Mouse (Mus musculus) WW6 (cell line): ENCODE measurements at regions not wholly inside any gene's neighbourhood (a gene's known extent, or its start where the extent isn't known, plus 50 kb on each side); places are given as distances from the start of the nearest gene placed in this dataset.

ENCODE experiments used
- DNase-seq: peaks from one replicate; pipeline ENCODE4 v3.0.0-alpha.2; 2013; ENCODE audit warnings: low read depth, low spot score

GRCm38 (mm10) chr6:84436716-84437115 is 157.0 kb downstream of the Cyp26b1 start:
- DNase-seq: no peak

GRCm38 (mm10) chr6:84434532-84434931 is 159.2 kb downstream of the Cyp26b1 start:
- DNase-seq: no peak

DNA sequence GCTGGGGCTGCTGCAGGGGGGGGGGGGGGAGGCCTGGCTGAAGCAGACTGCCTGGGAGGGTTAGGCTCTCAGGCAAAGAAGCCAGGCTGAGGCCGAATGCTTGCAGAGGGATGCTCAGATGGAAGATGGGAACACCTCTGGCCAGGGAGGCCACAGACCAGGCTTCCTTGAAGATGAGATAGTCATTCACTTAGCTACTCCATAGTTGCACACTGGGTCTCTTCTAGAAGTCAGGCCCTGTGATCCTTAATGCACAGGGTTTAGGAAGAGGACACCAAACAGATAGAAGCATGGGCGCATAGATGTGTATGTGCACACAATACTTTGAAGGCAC is 162.1 kb downstream of the Cyp26b1 start:
- DNase-seq: no peak

- DNase-seq: no peak
These were observed 162.6 kb downstream of the Cyp26b1 start for GRCm38 (mm10) chr6:84430925-84431621.

GRCm38 (mm10) chr6:84430146-84430545 is 163.6 kb downstream of the Cyp26b1 start:
- DNase-seq: no peak

DNA sequence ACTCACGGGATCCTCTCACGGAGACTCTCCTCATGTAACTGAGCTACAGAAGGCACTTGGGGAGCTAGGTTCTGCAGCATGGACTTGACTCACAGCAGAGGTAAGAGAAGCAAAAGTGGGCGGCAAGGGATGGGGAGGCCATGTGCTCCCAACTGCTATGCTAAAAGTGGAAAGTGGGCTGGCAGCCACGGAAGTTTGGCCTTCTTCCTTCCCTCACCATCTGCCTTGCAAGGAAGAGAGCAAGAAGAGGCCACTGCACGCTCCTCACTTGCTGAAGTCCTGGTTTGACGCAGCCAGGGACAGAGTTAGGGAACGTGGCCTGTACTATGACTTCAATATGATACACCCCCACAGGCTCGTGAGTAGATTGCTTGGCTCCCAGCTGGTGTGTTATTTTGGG is 164.5 kb downstream of the Cyp26b1 start:
- no peak for DNase-seq

DNA sequence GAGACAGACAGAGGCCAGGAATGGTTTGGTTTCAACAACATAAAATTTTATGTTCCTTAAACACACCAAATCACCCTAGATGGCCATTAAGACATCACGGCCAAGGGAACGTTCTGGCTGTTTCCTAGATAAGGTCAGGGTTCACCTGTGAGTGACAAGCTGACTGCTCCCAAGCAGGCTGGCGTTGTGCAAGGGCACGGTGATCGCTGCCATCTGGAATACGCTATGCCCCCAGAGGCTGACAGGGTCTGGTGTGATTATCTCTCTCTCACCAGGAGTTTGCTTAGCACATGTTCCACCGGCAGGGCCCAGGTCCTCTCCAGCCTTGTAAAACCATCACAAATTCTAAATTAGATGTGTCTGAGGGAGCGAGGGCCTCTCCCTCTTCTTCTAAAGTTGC is 167.0 kb downstream of the Cyp26b1 start:
- DNase-seq: no peak

DNA sequence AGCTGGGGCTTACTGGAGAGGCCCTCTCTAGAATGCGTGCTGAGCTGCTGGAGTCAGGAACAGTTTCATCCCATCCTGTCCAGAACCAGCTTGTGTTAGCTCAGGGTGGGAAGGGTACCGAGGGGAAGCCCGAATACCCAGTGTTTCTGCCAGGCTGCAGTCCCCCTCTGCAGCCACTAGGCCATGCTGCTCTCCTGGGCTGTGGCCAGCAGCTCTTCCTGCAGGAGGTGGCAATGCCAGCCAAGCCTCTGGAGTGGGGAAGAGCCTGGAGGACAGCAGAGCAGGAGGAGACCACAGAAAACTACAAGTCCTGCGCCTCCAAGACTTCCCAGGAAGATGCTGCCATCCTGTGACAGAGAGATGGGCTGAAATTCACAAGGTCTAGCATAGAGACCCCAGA is 167.9 kb downstream of the Cyp26b1 start:
- no peak for DNase-seq

GRCm38 (mm10) chr6:84422946-84423345 is 170.8 kb downstream of the Cyp26b1 start:
- DNase-seq: no peak

DNA sequence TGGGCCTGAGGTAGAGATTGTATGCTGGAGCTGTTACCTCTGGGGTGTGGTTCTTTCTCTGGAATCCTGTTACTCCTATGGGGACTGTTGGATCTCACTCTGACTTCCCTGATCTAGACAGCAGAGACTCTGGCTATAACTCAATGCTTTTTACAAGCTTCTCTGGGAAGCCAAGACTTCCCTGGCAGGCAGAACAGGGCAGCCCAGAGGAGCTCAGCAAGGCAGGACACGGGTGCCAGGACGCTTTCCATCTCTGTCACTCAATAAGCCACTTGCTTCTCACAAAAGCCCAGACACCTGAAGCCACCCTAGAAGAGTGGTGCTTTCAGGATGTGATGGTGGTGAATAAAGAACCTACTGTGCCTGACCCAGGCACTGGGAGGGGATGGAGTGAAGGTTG is 174.0 kb downstream of the Cyp26b1 start:
- no peak for DNase-seq

- DNase-seq: no peak
These were observed 174.4 kb downstream of the Cyp26b1 start for GRCm38 (mm10) chr6:84419281-84419680.

GRCm38 (mm10) chr6:84416992-84417636 is 176.6 kb downstream of the Cyp26b1 start:
- no peak for DNase-seq

- no peak for DNase-seq
These were observed 179.3 kb downstream of the Cyp26b1 start for GRCm38 (mm10) chr6:84414400-84414799.

DNA sequence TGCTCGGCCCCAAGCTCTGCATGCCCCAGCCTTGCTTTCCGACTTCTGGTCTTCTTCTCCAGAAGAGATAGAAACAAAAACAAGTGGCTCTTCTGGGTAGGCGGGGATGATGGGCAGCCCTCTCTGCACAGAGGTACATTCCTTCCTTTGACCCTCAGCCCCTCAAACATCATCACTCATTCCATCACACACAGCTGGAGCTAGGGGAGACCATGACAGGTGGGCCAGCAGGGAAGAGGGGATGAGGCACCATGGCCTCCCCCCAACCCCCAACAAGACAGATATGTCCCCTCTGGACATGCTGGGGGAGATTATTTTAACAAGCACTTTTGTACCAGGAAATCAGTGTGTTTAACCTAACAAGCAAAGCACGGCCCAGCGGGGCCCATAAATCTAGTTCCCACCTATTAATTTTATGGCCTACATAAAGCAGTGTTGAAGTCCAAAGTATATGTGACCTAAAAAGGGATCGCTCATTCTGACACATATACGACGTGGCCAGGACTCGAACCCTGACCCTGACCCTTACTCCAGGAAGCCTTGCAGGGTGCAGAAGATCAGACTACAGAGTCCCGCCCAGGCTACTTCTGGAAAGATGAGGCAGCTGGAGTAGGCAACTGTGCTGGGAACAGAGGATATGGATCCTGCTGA is 183.7 kb downstream of the Cyp26b1 start:
- no peak for DNase-seq

- no peak for DNase-seq
These were observed 185.2 kb downstream of the Cyp26b1 start for GRCm38 (mm10) chr6:84408513-84408912.

DNA sequence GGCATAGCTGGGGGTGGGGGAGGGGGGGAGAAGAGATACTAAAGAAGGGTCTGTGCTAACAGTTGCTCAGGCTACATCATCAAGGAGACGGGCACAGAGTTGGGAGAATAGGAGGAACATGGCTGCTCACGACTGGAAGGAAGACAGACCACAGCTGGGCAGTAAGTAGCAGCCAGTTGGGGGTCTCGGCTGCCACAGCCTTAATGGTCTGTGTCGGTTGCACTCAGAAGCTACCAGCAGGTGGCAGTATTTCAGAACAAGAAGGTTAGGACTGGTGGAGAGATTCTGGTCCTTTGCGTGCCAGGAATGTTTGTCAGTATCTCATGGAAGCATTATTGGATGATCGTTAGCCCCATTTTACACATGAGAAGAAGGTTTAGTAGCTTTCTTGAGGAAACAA is 185.9 kb downstream of the Cyp26b1 start:
- DNase-seq: peak; percentile 16

GRCm38 (mm10) chr6:84404695-84405094 is 189.0 kb downstream of the Cyp26b1 start:
- no peak for DNase-seq

DNA sequence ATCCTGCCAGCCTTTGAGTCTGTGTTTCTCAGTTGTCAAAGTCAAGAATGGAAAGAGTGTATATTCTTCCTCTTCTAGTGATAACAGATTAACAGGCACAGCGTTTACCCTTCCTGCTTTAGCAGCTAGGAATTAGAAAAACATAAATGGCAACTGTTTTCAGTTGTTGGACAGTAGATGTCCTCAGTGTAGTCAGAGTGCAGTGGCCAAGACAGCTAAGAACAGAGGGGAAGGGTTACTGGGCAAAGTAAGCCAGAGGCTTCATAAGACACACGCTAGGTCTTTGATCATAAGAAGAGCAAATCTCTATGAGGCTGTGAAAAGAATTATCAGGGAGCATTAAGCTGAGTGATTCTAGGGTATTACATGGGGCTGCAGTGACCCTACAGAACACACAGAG is 191.3 kb downstream of the Cyp26b1 start:
- DNase-seq: no peak

DNA sequence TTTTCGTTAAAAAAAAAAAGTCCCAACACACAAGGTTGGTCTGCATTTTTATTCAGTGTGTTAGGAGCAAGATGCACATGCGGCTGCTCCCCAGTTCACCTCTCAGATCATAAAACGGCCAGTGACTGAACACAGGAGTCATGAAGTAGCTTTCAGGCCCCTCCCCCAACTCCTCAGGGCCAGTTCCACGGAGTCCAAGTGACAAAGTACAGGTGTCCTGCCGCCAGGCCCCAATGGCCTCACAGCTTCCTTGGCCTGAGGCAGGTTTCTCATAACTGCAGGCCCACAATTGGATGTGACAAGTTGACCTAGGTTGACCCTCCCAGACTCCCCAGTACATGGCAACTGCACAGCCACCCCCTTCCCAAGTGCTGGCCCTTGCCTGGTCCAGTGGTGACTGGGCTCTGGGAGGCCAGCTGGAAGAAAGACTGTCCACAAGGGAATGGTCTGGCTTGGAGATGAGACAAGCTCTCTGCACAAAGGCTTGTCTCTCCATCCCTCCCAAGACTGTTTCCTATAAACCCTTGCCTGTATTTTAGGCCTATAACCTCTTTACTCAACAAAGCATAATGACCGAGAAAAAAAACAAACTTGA is 199.1 kb downstream of the Cyp26b1 start:
- no peak for DNase-seq

- DNase-seq: no peak
These were observed 200.0 kb downstream of the Cyp26b1 start for GRCm38 (mm10) chr6:84393519-84394231.

DNA sequence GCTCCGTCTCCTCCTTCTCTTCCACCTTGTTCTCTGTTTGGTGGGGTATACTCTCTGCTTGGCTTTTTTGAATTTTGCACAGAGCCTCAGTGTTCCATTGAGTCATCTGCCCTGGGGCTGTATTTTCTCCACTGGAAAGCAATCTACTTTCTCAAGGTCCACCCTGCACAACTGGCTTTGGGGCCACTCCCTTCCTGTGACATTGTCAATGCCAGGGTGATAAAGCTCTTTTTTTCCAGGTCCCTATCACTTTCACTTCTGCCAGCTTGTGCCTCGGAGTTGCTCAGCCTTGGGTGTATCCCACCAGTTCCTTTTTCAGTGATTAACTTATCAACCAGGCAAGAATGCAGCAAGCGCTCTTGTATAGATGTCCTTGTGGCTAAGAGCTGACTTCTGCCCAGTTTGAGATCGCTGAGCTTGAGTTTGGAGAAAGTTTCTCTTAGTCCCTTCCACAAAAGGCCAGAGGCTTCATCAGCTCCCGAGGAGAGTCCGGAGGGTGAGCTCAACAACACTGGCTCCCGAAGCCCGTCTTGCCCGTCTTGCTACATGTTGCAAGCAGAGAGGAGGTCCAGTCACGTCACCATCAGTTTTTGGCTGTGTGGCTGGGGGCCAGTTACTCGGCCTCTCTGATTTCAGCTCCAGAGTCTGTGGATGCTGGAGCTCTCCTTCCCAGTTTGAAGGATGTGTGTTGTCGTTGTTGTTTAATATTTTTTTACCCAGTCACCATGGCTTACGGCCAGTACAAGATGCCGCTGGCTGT is 200.8 kb downstream of the Cyp26b1 start:
- DNase-seq: no peak
